Mouse (Mus musculus): ENCODE data around the gene Npm3.

- TF ChIP-seq CTCF (IDR thresholded peaks at IDR 0.05; ENCODE audit: low read depth, low read length) (no peak), POLR2A (IDR thresholded peaks at IDR 0.05; ENCODE audit: insufficient read depth, low read length) (no peak), EP300 (IDR thresholded peaks at IDR 0.05; ENCODE audit: insufficient read depth, low read depth, low read length) (no peak)
Measured at GRCm38 (mm10) chr19:45725677-45726277, 23.6 kb downstream of the Npm3 start.

All from ES-Bruce4 (cell line).